Mouse (Mus musculus): ENCODE measurements at regions not wholly inside any gene's neighbourhood (a gene's known extent, or its start where the extent isn't known, plus 50 kb on each side); places are given as distances from the start of the nearest gene placed in this dataset.

- TF ChIP-seq CTCF (IDR thresholded peaks at IDR 0.05; ENCODE audit: extremely low read depth, insufficient read length, insufficient replicate concordance, low read depth, low read length) (no peak), POLR2A (IDR thresholded peaks at IDR 0.05; ENCODE audit: low read depth, low read length) (no peak)
These were observed 874.3 kb upstream of the Fam160b2 start for GRCm38 (mm10) chr14:71473907-71474306.
